Mouse (Mus musculus) layer of hippocampus, adult 2 months (tissue): ENCODE results near the gene Man1a. TPM values are rescaled to one million over a fixed set of nuclear protein-coding genes. Genes with fewer than 3 reads are reported as not detected.

ENCODE experiments used
- DNase-seq, 2 experiments: peaks; one replicate each; pipeline ENCODE4 v3.0.0; 2022; ENCODE audit warnings: low spot score in 2 of 2
- H3K27ac ChIP-seq: fragments of 200-600 bp; 2 replicates; pipeline ENCODE4 v1.8.1; 2022
- H3K4me3 ChIP-seq: fragments of 200-600 bp; 2 replicates; pipeline ENCODE4 v1.8.1; 2022; ENCODE audit warnings: mild to moderate bottlenecking
- CTCF ChIP-seq: fragments of 200-600 bp; conservative IDR thresholded peaks from 2 replicates; pipeline ENCODE4 v1.8.1; 2022; ENCODE audit warnings: antibody characterized with exemption, mild to moderate bottlenecking, moderate library complexity
- total RNA-seq, 2 experiments: library from RNA; stranded (reverse); gene quantifications; 2 replicates each; pipeline ENCODE4 v1.2.3; 2021

Gene Man1a
- total RNA-seq, 2 experiments from 2014 or later = 65.0 to 65.7 TPM

DNA sequence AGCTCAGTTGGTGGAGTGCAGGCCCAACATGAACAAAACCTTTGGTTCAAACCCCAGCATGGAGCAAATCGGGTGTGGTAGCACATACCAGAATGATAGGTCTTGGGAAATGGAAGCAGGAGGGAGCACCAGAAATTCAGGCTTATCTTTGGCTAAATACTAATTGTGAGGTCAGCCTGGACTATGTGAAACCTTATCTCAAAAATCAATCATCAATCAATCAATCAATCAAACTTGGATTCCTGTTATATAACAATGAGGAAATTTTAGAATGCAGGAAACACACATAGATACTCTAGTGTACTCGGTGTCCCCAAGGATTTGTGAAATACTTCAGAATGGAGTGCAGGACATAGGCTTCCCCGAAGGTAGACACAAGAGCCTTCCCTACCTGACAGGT lies 17.8 kb downstream of the Man1a start:
- no peak overlapping the region for H3K27ac ChIP-seq
- TF ChIP-seq CTCF = no peak
- no peak overlapping the region for H3K4me3 ChIP-seq
- DNase-seq = no peak

DNA sequence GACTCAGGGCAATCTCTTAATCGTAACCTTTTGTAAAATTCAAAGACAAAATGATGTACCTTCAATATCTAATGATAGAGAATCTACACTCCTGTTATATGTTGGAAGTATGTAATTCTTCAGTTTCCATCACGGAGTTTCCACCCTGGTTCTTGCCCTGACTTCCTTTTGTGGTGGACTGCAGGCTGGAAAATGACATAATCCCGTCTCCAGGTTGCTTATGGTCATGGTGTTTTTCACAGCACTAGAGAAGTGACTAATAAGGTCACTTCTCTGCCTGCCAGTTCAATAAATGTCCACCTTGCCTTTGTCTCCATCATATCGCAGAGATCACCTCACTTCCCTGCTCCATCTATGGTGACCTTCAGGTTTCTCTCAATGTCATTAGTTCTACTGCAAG lies 22.2 kb downstream of the Man1a start:
- no peak for DNase-seq
- TF ChIP-seq CTCF = no peak
- H3K4me3 ChIP-seq = no peak overlapping the region
- H3K27ac ChIP-seq = no peak overlapping the region

GRCm38 (mm10) chr10:54047885-54048284 lies 28.5 kb downstream of the Man1a start:
- no peak overlapping the region for H3K4me3 ChIP-seq
- DNase-seq = no peak
- no peak for TF ChIP-seq CTCF
- no peak overlapping the region for H3K27ac ChIP-seq

GRCm38 (mm10) chr10:54043358-54043757 lies 33.1 kb downstream of the Man1a start:
- TF ChIP-seq CTCF = no peak
- Histone ChIP-seq H3K4me3 (no peak overlapping the region), H3K27ac (no peak overlapping the region)
- DNase-seq = no peak

DNA sequence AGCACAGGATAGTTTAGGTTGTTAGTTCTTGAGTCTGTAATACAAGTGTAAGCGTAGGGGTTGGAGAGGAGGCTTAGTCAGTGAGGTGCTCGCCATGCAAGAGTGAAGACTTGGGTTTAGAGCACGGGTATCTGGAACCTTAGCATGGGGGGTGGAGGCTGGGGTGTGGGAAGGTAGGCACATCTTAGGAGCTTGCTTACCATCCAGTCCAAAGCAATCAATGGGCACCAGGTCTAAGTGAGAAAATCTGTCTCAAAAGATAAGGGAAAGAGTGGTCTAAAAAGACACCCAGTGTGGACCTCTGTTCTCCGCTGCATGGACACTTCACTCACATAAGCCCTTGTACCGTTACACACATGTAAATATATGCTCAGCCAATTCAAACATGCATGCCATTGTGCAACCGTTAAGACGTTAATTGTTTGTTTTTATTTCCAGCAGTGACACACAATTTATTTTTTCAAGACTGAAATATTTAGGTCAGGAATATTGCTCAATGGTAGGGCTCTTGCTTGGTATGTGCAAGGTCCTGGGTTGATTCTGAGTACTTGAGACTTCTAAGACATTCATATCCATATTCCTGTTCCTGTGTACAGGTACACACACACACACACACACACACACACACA lies 34.1 kb downstream of the Man1a start:
- H3K27ac ChIP-seq = no peak overlapping the region
- no peak for DNase-seq
- no peak overlapping the region for H3K4me3 ChIP-seq
- no peak for TF ChIP-seq CTCF

DNA sequence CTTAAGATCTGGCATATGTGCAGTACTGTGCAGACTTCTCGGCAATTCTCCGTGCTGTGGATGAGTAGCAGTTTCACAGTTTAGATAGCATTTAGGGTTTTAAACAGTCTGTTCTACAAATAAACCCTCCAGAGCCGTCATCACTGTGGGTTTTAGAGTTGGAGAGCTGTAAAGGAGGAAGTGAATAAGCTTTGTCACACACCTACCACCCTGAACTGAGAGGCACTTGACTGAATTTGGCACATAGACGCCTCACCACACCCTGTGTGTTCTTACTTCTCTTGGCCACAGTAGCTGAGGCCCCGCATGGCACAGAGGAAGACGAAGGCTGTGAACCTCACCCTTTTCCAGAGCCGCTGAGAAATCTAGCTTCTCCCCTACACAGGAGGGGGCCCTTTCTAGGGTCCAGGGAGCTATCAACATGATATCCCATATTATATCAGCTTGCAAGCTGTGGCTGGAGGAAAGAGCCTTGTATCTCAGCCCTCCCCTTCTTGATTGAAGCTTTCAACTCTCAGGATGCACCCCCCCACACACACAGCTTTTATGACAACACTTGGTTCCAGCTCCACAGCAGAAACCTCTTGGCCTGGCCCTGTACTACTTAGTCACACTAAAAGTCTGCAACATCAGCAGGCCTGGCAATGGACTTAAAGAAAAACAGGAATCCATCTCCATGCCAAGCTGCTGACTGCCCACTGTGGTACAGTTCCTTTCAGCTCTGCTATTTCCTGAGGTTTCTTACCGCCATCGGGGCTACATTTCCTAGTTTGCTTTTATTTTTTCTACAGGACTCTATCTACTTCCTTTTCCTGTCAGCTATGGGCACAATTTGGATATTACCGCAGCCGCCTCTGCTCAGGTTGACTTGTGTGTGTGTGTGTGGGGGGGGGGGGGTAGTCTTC lies 35.9 kb downstream of the Man1a start:
- no peak for TF ChIP-seq CTCF
- peak in 1 of 2 experiments; percentile 48 for DNase-seq
- H3K27ac ChIP-seq = peak overlapping the region; percentile 43
- no peak overlapping the region for H3K4me3 ChIP-seq

- DNase-seq = no peak
- Histone ChIP-seq H3K4me3 (no peak overlapping the region), H3K27ac (no peak overlapping the region)
- TF ChIP-seq CTCF = no peak
Measured at GRCm38 (mm10) chr10:54039754-54040153, 36.7 kb downstream of the Man1a start.

GRCm38 (mm10) chr10:54038734-54039133 lies 37.7 kb downstream of the Man1a start:
- H3K4me3 ChIP-seq = no peak overlapping the region
- no peak for TF ChIP-seq CTCF
- DNase-seq = no peak
- H3K27ac ChIP-seq = no peak overlapping the region

DNA sequence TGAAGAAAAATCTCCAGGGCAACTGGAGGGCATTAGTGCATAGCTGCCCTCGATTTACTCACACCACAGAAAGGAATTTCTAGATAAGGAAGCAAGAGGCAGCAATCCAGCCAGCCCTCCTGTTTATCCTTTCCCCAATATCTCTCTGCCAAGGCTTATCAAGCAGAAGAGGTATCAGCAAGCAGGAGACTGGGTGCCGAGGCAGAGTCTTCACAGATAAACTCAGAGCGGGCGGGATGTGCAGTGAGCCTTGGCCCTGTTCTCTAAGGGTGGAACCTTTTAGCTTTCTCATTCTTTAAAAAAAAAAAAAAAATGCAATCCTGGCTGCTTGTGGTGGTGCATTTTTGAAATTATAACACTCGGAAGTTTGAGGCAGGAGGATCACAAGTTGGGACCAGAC lies 38.2 kb downstream of the Man1a start:
- TF ChIP-seq CTCF = no peak
- no peak overlapping the region for H3K4me3 ChIP-seq
- no peak for DNase-seq

GRCm38 (mm10) chr10:54037348-54038010 lies 38.9 kb downstream of the Man1a start:
- Histone ChIP-seq H3K27ac (no peak overlapping the region), H3K4me3 (no peak overlapping the region)
- TF ChIP-seq CTCF = no peak
- no peak for DNase-seq

More for the DNA sequence above, 38.2 kb downstream of the Man1a start:
- no peak overlapping the region for H3K27ac ChIP-seq

- Histone ChIP-seq H3K27ac (no peak overlapping the region), H3K4me3 (no peak overlapping the region)
- TF ChIP-seq CTCF = no peak
- DNase-seq = no peak
Measured at GRCm38 (mm10) chr10:54035586-54035985, 40.8 kb downstream of the Man1a start.

GRCm38 (mm10) chr10:54034779-54035178 lies 41.6 kb downstream of the Man1a start:
- H3K4me3 ChIP-seq = no peak overlapping the region
- no peak for DNase-seq
- no peak overlapping the region for H3K27ac ChIP-seq
- TF ChIP-seq CTCF = no peak
